Mouse (Mus musculus) adrenal gland, postnatal 4 days (tissue): ENCODE data around the gene Gm45337. TPM values are rescaled to one million over a fixed set of nuclear protein-coding genes. Genes with fewer than 3 reads are reported as not detected.
"Not testable (repeated sequence)": the region's sequence is repeated elsewhere in the genome, so short reads cannot be mapped to it uniquely, and the experiment has no call there.

ENCODE experiments used
- DNase-seq, 2 experiments: peaks; one replicate each; pipeline ENCODE4 v3.0.0; 2021 to 2022; ENCODE audit warnings: low spot score in 2 of 2, mixed read lengths in 2 of 2
- long read RNA-seq, 2 experiments: library from polyadenylated mRNA; stranded (forward); transcript quantifications; one replicate each; pipeline ENCODE4 v2.0.0; 2021
- total RNA-seq, 2 experiments: library from RNA; stranded (reverse); gene quantifications; 2 replicates each; pipeline ENCODE4 v1.2.3; 2021

Gm45337 gene
- total RNA-seq, result not detected
- long read RNA-seq, experiment 1, result 0 reads
- long read RNA-seq, experiment 2, result 0 reads

DNA sequence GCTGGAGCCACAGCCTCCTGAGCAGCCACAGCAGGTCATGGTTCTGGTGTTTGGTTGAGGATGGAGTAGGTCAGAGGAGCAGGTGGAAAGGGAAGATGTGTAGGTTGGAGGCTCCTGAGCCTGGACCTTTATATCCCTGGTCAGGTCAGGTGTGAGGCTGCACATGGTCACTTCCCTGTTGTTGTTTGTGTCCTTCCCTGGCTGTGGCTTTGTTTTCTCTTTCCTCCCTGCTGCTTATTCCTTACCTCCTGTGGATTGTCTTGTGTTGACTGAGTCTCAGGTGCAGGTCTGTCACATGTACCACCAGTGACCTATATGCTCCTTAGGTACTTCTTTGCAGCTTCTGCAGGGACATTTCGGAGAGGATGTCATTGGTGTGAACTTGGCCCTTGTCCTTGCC, at the start of gene Gm45337:
Gene Gm45337, minus strand, starts transcription at position 101 of the 400 bp plus-strand sequence.
- no peak for DNase-seq

DNA sequence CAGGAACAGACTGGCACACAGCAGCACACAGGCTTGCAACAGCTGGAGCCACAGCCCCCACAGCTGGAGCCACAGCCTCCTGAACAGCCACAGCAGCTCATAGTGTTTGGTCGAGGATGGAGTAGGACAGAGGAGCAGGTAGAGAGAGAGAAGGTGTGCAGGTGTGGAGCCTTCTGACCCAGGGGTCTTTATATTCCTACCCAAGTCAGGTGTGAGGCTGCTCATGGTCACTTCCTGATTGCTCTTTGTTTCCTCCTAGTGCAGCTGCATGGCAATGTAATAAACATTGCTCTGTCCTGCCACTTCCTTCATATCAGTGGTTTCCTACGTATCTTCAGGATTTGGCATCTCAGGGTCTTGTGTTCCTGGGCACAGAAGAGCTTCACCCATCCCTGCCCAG, 45.9 kb upstream of the Gm45337 start, which contains the start of gene Gm10153:
Gene Gm10153, minus strand, starts transcription at position 101 of the 400 bp plus-strand sequence.
- no peak for DNase-seq

DNA sequence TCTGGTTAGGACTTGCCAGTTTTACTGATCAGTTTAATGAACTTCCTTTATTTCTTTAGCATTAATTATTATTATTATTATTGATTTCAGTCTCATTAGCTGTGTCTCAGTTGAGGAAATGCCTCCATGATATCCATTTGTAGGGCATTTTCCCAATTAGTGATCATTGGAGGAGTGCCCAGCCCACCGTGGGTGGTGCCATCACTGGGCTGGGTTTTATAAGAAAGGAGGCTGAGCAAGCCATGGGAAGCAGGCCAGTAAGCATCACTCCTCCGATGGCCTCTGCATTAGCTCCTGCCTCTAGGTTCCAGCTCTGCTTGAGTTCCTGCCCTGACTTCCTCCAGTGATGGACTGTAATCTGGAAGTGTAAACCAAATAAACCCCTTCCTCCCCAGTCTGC, 43.7 kb upstream of the Gm45337 start:
- no peak for DNase-seq

DNA sequence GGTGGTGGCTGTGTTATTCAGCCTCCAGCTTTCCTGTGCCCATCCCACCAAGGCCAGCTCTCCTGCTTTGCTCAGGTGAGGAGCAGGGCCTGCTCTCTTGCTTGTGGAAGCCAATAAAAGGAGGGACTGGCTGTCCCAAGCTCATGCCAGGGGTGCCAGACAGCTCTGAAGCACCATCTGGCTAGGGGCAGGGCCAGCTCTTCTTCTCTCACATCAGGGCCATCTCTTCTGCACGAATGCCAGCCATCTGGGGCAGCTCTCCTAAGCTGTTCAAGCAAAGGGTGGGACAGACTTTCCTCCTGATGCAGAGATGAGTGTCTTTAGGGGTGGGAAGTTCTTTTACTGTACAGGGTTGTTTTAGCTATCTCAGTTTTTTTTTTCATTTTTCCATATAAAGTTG, 36.6 kb upstream of the Gm45337 start:
- DNase-seq, result no peak

DNA sequence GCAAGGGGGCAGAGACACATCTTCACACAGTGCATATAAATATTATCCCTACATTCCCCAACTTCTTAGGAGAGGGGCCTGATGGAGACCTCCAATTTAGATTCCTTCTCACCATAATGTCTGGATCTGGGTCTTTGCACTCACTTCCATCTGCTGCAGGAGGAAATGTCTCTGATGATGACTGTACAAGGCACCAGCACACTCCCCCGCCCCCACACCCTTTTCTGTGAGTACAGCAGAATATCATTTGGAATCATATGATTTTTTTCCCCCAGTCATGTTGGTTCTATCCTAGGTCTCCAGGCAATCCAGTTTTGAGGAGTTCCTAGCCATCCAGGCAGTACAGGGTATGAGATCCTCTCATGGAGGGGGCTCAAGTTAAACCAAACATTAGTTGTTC, 34.3 kb upstream of the Gm45337 start:
- DNase-seq, result no peak

DNA sequence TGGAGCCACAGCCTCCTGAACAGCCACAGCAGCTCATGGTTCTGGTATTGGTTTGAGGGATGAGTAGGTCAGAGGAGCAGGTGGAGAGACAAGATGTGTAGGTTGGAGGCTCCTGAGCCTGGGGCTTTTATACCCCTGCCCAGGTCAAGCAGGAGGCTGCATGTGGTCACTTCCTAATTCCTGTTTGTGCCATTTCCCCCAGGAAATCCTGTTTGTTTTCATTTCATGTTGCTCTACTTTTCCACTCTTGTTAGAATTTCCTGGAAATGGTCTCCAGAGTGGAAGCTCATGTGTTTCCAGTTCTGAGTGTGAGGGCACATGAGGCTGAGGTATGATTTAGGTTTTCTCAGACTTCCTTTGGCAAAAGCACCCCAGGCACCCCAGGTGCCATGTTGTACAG, 31.5 kb upstream of the Gm45337 start, which contains the start of gene Krtap5-2:
Gene Krtap5-2, minus strand, starts transcription at position 101 of the 400 bp plus-strand sequence.
- not testable (repeated sequence) for DNase-seq

DNA sequence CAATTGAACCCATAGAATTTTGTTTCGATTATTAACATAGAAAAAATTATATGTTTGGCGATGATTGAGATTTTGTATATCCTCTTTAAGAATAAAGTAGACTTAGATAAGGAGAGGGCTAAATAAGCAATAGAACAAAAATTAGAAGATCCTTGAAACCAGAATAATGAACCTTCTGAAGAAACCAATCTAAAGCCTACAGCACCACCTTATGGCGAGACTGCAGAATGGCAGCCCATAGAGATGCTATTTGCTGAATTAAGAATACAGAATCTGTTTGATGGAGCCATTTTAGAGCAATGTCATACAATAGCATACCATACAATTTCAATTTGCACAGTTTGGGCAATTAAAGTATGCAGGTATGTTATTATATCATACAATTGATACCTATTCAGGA, 25.4 kb upstream of the Gm45337 start:
- no peak for DNase-seq

DNA sequence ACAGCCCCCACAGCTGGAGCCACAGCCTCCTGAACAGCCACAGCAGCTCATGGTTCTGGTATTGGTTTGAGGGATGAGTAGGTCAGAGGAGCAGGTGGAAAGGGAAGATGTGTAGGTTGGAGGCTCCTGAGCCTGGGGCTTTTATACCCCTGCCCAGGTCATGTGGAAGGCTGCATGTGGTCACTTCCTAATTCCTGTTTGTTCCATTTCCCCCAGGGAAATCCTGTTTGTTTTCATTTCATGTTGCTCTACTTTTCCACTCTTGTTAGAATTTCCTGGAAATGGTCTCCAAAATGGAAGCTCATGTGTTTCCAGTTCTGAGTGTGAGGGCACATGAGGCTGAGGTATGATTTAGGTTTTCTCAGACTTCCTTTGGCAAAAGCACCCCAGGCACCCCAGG, 21.2 kb upstream of the Gm45337 start, which contains the start of gene Gm4553:
Gene Gm4553, minus strand, starts transcription at position 101 of the 400 bp plus-strand sequence.
- not testable (repeated sequence) for DNase-seq

DNA sequence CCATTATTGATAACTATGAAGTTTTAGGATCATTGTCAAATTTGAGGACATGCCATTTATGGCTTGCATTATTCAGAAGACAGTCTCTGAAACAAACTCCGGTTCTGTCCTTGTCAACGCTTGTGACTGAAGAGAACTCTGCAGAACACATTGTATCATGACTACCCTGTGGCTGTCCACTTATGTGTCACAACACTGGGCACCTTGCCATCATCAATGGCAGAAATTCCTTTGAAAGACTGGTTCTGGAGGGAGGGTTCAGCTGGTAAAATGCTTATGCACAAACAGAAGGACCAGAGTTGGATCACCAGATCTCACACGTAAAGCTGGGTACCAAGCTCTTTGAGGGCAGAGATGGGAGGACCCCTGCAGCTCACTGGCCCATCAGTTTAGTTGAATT, 15.0 kb upstream of the Gm45337 start:
- no peak for DNase-seq

DNA sequence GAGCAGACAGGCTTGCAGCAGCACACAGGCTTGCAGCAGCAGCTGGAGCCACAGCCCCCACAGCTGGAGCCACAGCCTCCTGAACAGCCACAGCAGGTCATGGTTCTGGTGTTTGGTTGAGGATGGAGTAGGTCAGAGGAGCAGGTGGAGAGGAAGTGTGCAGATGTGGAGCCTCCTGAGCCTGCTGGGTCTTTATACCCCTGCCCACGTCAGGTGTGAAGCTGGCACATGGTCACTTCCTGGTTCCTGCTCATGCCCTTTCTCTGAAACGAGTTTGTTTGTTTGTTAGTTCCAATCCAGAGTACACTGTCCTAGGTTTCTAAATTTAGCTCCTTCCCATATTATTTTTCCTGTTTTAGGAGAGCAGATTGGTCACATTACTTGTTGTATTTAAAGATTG, 12.6 kb upstream of the Gm45337 start, which contains the start of gene Gm29735:
Gene Gm29735, minus strand, starts transcription at position 101 of the 400 bp plus-strand sequence.
- DNase-seq, result not testable (repeated sequence)

DNA sequence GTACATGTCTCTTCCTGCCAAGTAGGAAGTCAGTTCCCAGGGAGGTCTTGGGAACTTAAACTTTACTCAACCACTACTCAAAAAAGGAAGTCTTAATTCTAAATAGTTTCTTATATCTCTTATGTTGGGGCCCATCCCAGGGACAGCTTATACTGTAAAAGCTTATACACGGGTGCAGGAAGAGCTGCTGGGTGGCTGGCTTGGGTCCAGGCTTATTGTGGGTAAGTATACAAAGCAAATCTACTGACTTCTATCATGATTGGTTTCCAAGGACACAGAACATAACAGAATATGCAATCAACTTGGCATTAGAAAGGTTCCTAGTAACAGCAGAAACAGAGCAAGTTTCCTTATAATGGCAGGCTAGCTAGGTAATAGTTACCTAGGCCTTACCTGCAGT, 10.9 kb upstream of the Gm45337 start:
- DNase-seq, result no peak

DNA sequence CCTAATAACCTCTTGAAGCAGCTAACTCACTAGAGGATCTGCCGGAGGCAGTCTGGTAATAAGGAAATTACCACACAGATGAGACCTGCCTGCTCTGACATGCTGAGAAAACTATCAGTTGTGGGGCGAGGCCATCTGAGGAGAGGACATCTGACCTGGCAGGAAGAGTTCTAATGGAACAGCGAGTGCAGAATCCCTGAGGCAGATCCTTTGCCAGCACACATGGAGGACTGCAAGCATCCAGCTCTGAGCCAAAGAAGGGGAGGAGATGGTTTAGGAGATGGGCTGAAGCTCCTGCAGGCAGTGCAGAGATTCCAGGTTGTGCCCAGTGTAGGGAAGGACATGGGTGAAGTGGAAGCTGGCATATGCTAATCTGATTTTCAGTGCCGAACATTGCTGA, 7.8 kb upstream of the Gm45337 start:
- DNase-seq, result no peak

DNA sequence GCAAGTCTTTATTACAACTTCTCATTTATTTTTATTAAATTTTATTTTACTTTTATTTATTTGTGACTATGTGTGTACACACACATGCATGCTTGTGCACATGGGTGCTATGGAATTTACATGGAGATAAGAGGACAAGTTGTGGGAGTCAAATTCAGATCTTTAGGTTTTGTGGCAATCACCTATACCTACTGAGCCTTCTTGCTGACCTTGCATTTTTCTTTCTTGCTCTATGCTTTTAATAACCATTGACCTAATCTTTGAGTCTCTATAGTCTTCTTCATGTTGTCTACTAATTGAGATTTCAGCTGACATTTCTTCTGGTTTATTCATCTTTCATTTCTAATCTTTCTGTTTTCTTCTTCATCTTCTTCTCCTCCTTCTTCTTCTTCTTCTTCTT, 4.2 kb upstream of the Gm45337 start:
- no peak for DNase-seq

DNA sequence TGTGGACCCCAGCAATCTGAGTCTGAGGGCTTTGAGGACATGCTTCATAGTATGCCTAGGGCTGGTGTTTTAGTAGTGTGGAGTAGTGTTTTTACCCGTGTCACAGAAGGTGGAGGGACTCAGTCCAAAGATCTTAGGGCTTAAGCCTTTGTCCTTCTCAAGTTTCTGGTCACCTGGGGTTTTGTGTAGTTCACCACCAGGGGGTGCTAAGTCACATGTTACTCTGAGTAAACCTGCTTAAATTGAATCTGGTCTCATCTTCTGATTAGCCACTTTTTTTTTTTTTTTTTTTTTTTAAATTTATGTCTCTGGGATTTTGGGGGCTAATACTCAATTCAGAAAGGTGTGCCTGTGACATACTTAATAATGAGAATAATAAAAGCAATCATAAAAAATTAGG, 1.6 kb upstream of the Gm45337 start:
- DNase-seq, result peak in 1 of 2 experiments; percentile 37

DNA sequence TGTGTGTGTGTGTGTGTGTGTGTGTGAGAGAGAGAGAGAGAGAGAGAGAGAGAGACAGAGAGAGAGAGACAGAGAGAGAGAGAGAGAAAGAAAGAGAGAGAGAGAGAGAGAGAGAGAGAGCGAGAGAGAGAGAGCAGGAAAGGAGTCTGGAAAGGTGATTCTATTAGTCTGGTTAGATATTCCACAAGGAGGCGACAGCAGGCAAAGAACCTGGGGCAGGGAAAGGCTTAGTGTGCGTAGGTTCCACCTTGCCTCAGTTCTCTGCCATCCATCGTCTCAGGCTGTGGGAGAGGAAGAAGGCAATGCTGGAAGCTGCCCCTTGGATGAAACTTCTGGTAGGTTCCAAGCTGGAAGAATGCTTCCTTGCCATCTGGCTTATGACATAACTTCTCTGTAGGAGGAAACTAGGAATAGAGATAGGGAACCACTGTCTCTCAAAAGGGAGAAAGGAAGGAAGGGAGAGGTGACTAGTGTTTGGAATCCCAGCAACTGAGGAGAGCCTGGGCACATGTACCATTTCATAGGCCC, 1.1 kb upstream of the Gm45337 start:
- DNase-seq, result no peak

DNA sequence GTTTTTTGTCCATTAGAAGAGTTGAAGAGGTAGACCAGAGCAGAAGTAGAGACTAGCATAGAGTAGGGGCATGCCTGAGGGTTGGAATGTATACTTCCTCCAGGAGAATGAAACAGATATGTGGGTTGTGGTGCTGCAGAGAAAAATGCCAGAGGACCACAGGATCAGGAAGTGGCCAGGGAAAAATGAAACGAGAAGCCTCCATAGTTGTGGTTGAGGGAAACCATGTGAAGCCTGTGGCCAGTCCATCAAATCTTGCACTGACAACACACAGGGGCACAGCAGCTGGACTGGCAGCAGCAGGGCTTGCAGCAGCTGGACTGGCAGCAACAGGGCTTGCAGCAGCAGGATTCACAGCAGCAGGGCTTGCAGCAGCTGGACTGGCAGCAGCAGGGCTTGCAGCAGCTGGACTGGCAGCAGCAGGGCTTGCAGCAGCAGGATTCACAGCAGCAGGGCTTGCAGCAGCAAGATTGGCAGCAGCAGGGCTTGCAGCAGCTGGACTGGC, 849 bp downstream of the Gm45337 start:
- not testable (repeated sequence) for DNase-seq

DNA sequence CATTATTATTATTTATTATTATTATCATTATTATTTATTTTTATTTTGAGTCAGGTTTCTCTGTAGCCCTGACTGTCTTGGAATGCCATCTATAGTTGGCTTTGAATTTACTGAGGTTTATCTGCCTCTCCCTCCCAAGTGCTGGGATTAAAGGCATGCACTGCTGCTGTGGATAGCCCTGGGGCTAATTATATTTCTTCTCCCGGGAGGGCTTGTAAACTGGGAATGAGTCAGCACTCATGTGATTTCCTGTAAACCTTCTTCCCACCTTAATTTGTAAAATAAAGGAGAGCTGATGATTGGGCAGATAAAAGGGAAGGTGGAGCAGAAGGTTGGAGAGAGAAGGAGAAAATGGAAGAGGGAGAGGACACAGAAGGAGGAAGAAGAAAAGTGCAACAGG, 3.7 kb downstream of the Gm45337 start:
- no peak for DNase-seq

DNA sequence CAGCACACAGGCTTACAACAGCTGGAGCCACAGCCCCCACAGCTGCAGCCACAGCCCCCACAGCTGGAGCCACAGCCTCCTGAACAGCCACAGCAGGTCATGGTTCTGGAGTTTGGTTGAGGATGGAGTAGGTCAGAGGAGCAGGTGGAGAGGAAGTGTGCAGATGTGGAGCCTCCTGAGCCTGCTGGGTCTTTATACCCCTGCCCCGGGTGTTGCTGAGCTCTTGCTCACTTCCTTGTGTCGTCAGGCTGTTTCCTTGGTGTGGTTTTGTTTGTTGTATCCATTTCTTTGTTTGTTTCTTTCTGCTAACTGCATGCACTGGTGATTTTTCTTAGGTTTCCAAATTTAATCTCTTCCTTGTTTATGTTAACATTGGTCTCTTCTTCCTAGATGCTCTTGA, 8.5 kb downstream of the Gm45337 start, which contains the start of gene Gm39115:
Gene Gm39115, minus strand, starts transcription at position 101 of the 400 bp plus-strand sequence.
- DNase-seq, result not testable (repeated sequence)

DNA sequence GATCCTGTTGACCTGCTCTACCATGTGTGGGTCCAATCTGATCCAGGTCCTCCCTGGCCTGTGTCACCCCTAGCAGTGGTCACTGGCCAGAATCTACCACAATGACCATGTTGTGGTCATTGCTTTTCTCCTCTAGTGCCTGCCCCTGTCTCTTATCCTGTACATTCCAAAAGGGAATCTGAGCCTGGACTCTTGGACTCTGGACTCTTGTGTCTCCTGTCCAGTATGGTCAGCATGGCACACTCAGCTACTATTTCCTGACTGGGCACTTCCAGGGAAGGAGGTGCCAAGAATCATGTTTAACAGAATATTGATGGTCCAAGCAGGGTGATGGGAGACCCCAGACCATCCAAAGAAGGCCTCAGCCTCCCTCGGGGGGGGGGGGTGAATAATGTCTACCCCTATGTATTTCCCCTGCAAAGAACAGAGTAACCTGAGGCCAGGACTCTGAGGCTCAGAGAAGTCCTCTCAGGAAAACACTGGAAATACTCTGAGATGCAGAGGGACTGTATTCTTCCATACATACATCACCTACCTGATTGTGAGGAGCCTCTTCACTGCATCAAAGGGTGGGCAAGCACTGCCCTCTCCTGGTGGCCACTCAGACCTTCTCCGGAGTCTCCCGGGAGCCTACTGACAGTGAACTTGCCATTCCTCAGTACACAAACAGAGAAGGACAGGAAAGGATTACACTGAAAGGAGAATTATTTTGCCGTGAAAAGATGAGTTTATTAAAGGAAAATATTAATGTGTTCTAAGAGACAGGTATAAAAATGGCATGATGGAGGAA, 10.0 kb downstream of the Gm45337 start:
- no peak for DNase-seq

DNA sequence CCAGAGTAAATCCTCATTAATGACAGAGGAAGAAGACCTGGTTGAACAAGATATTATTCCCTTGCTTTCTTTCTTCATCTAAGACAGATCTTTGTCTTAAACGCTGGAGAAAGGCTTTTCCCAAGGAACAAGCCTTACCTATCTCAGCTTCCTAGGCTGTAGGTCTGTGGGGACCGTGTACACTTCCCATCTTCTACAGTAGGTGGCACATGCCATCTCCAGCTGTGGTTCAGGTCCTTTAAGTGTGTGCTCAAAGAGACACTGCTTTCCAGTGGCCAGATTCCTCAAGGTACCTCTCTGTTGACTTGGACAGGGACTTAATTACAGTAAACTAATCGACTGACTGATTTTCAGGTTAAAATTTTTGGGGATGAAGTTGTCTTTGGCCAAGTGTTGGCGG, 15.6 kb downstream of the Gm45337 start:
- DNase-seq, result no peak

DNA sequence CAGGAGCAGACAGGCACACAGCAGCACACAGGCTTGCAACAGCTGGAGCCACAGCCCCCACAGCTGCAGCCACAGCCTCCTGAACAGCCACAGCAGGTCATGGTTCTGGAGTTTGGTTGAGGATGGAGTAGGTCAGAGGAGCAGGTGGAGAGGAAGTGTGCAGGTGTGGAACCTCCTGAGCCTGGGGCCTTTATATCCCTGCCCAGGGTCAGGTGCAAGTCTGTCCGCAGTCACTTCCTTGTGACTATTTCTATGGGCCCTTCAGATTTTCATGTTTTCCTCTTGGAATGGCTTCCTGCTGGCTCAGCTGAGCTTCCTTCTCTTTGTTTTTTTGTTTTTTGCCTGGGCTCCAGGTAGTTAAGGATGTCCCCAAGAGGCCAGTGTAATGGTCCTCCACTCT, 23.8 kb downstream of the Gm45337 start, which contains the start of gene Gm45618:
Gene Gm45618, minus strand, starts transcription at position 101 of the 400 bp plus-strand sequence.
- DNase-seq, result not testable (repeated sequence)

DNA sequence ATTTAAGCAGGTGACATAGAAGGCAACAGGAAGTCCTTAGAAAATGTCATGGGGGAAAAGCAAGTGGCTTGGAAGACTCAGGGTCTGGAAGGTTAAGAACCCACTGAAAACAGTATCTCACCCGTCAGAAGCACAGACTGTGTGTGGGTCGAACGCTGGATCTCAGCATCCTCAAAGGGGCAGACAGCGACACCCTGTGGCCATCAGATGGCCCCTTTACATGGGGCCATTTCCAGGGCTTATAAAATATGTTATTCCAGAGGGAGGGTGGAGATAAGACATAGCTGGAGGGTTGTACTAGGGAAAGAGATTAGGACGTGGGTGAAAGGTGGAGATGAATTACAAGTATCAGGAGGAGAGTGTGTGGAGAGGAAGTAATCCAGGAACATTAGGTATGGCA, 24.8 kb downstream of the Gm45337 start:
- DNase-seq, result no peak
